Mouse (Mus musculus) CD4-positive naive resting alpha-beta T cell, adult 57 days (primary cell): ENCODE results near the gene Klf11. TPM values are rescaled to one million over a fixed set of nuclear protein-coding genes. Genes with fewer than 3 reads are reported as not detected.

ENCODE experiments used
- total RNA-seq: library from RNA; stranded (reverse); gene quantifications from one replicate; pipeline ENCODE4 v1.2.4, GENCODE M21; 2023

Klf11 gene
- 43.8 TPM for total RNA-seq

GRCm38 (mm10) chr12:24651063-24651557, at the start of gene Klf11:
Gene Klf11 (plus strand): TSS chr12:24651274.

GRCm38 (mm10) chr12:24681286-24682023, 30.4 kb downstream of the Klf11 start, which contains the start of gene Cys1:
Gene Cys1 (minus strand): TSS chr12:24681813.

GRCm38 (mm10) chr12:24707954-24708823, 57.1 kb downstream of the Klf11 start, which contains the start of gene Rrm2:
Gene Rrm2 (plus strand): TSS chr12:24708241.

Other genes starting within 250 kb of the Klf11 start
- gene Taf1b, start 152.9 kb upstream of the Klf11 start, total RNA-seq, result 45.0 TPM
- gene Grhl1, start 79.0 kb upstream of the Klf11 start, total RNA-seq, result 1.8 TPM
- gene Cys1, start 30.5 kb downstream of the Klf11 start, total RNA-seq, result not detected
- gene Rrm2, start 57.0 kb downstream of the Klf11 start, total RNA-seq, result 3.8 TPM
- gene Mboat2, start 179.6 kb downstream of the Klf11 start, total RNA-seq, result 2.2 TPM